Mouse (Mus musculus): Measurements from ENCODE around the gene Ung. TPM values are rescaled to one million over a fixed set of nuclear protein-coding genes. Genes with fewer than 3 reads are reported as not detected.

Ung gene
- polyA plus RNA-seq (2015; fragmentation: Nextera tagmentation; extraction: Ambion mirVana): 37.3 and 41.9 TPM in 2 replicates

DNA sequence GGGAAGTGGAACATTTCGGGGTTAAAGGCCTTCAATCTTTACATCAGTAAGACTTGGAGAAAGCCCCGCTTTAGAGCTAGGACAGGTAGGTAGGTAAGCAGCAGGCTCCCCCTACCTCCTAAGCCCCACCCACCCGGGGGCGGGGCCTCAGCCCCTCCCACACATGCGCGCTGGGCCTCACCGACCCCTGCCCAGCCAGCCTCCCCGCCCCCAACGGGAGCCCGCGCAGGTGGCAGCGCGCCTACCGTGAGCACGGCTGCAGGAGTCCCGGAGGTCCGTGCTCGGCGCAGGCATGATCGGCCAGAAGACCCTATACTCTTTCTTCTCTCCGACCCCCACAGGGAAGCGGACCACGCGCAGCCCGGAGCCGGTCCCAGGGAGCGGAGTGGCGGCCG, at the start of gene Ung:
Gene Ung (plus strand): TSS at position 176 of the 395 bp plus-strand sequence.
- peak within 1 kb of the TSS; percentile 97 for H3K4me2 ChIP-seq
- H3K9me3 ChIP-seq (replicated peaks): no peaks in the 10 kb centered on the region
- 2% methylated on average over 28 of the region's 29 CpGs for WGBS
- peak within 1 kb of the TSS; percentile 72 for H3K4me3 ChIP-seq
- peak; percentile 37 for ATAC-seq (replicated peaks; ENCODE audit: insufficient number of reproducible peaks, insufficient read depth, low FRiP score, low read depth)
- H3K9ac ChIP-seq: peak within 1 kb of the TSS; percentile 76
- H3K27ac ChIP-seq: peak within 1 kb of the TSS; percentile 91
- no peaks in the 10 kb centered on the region for H3K27me3 ChIP-seq
- H3K4me1 ChIP-seq (replicated peaks): peaks cover 48% of the 10 kb centered on the region
- H3K36me3 ChIP-seq: peaks cover 3% of the 10 kb centered on the region; the same call in 1 of the 2 replicates

DNA sequence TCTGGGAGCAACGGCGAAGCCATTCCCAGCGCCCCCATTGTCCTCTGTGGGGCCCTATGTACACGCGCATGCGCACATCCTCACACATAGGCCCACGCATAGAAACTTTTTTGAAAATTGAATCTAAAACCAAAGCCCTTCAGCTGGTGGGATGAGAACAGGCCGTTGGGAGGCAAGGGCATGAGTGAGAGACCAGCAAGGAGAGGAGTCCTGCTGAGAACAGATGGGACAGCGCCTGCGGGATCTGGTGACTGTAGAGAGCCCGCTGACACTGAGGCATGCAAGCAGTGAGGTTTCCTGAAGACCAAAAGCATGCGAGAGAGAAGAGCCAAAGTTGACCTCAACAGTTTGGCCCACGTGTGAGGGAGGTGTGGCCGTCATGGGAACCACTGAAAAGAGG, 44.7 kb upstream of the Ung start:
- H3K4me1 ChIP-seq (replicated peaks): no peaks in the 10 kb centered on the region
- no peak overlapping the region for H3K4me2 ChIP-seq
- H3K27ac ChIP-seq: no peak overlapping the region
- H3K9me3 ChIP-seq (replicated peaks): no peaks in the 10 kb centered on the region
- H3K27me3 ChIP-seq: peaks cover 3% of the 10 kb centered on the region; the same call in 1 of the 2 replicates
- WGBS: 58% methylated on average over 14 of the region's 14 CpGs
- no peak overlapping the region for H3K4me3 ChIP-seq
- no peak for ATAC-seq (replicated peaks; ENCODE audit: insufficient number of reproducible peaks, insufficient read depth, low FRiP score, low read depth)
- H3K9ac ChIP-seq: no peak overlapping the region
- no peaks in the 10 kb centered on the region for H3K36me3 ChIP-seq

DNA sequence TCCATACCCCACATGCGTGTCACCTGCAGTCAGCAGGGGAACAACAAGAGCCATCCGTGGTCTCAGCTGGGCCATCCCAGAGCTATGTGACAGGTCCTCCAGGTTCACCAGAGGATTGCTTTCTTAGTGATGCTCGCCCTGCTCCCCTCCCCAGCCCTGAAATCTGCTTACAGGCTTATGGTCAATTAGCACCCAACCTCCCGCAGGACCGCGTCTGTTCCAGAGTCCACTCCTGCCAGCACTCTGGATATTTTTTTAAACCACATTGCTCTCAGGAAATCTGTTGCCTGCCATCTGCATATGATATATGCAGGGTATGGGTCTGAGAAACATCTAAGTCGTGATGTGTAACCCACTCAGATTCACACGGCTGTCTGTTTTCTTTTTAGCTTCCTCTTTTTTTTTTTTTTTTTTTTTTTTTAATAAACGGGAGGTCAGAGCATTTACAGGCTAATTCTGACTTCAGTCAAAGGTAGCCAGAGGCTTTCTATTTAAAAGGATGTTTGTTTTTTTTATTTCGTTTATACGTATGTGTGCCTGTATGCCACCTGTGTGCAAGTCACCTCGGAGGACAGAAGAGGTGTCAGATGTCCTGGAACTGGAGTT, 42.2 kb upstream of the Ung start:
- peaks cover 4% of the 10 kb centered on the region; the same call in 1 of the 2 replicates for H3K4me1 ChIP-seq (replicated peaks)
- H3K9ac ChIP-seq: no peak overlapping the region
- H3K4me3 ChIP-seq: no peak overlapping the region
- peaks cover 15% of the 10 kb centered on the region for H3K27me3 ChIP-seq
- WGBS: 66% methylated on average over 12 of the region's 12 CpGs
- ATAC-seq (replicated peaks; ENCODE audit: insufficient number of reproducible peaks, insufficient read depth, low FRiP score, low read depth): no peak
- no peak overlapping the region for H3K4me2 ChIP-seq
- H3K9me3 ChIP-seq (replicated peaks): no peaks in the 10 kb centered on the region
- H3K36me3 ChIP-seq: no peaks in the 10 kb centered on the region
- no peak overlapping the region for H3K27ac ChIP-seq

DNA sequence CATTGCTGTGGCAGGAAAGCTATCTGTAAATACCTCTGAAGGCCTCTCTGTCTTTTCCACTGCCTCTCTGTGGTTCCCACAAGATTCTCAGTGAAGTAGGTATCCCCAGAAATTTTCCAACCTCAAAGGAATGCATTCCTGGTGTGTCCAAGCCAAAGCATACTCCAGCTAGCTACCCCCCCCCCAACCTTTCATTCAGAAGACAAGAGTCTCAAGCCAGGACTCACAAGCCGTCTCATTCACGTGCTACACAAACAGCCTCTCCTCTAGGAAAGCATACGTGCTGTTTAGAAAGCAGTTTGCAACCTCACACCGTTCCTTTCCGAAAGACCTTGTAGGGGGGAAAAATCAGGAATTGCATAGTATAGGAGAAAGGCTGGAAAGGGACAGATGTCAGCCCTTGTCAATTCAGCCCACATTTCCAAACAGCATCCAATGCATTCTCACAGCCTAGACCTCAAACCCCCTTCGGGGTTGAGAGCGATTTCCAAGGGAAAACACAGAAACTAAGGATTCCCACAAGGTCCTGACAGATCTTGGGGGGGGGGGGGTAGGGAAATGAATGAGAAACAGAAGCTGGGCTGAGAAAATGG, 39.7 kb upstream of the Ung start:
- no peak for ATAC-seq (replicated peaks; ENCODE audit: insufficient number of reproducible peaks, insufficient read depth, low FRiP score, low read depth)
- 29% methylated on average over 7 of the region's 7 CpGs for WGBS
- Histone ChIP-seq H3K36me3 (no peaks in the 10 kb centered on the region), H3K4me1 (replicated peaks) (peaks cover 4% of the 10 kb centered on the region; the same call in 1 of the 2 replicates), H3K4me2 (no peak overlapping the region), H3K27ac (no peak overlapping the region), H3K27me3 (peaks cover 15% of the 10 kb centered on the region), H3K9me3 (replicated peaks) (no peaks in the 10 kb centered on the region), H3K4me3 (no peak overlapping the region), H3K9ac (no peak overlapping the region)

DNA sequence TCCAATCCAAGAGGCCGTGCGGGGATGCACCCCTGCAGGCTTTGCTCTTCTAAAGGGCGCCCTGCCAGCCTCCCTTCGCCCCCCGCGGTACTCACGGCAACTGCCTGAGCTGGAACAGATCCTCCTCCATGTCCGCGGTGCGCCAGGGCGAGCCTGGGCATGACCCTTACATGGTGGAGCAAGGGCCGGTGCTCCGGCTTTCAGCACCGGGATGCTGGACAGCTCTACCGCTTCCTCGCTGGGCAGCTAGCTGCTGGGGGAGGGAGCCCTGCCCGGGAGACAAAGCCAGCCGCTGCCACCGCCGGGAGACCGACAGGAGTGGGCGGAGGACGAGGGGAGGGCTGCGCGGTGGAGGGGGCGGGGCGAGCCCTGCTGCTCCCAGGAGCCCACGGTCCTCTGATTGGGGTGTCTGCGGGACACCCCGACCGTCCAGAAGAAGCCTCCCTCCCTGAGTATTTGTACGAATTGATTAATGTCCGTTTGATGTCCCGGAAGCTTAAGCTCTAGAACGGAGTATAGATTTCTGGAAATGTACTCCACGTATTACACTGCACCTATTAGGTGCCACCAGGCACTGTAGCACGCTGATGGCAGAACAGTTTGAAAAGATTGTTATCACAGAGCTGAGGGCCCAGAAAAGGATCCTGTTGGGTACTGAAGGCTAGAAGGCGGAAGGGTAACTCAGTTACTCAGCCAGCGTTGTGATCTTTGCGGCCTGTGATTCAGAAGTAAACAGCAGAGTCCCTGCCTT, 39.0 kb upstream of the Ung start, which contains the start of gene Svop:
Gene Svop (minus strand): TSS at position 514 of the 751 bp plus-strand sequence.
- H3K27ac ChIP-seq: no peak within 1 kb of the TSS
- H3K4me2 ChIP-seq: peak within 1 kb of the TSS; percentile 56
- H3K4me1 ChIP-seq (replicated peaks): peaks cover 4% of the 10 kb centered on the region; the same call in 1 of the 2 replicates
- H3K9ac ChIP-seq: no peak within 1 kb of the TSS
- ATAC-seq (replicated peaks; ENCODE audit: insufficient number of reproducible peaks, insufficient read depth, low FRiP score, low read depth): no peak; the same call in 1 of the 2 replicates
- no peaks in the 10 kb centered on the region for H3K9me3 ChIP-seq (replicated peaks)
- 2% methylated on average over 40 of the region's 40 CpGs for WGBS
- H3K27me3 ChIP-seq: peaks cover 15% of the 10 kb centered on the region
- peak within 1 kb of the TSS; percentile 20; the same call in 1 of the 2 replicates for H3K4me3 ChIP-seq
- no peaks in the 10 kb centered on the region for H3K36me3 ChIP-seq

DNA sequence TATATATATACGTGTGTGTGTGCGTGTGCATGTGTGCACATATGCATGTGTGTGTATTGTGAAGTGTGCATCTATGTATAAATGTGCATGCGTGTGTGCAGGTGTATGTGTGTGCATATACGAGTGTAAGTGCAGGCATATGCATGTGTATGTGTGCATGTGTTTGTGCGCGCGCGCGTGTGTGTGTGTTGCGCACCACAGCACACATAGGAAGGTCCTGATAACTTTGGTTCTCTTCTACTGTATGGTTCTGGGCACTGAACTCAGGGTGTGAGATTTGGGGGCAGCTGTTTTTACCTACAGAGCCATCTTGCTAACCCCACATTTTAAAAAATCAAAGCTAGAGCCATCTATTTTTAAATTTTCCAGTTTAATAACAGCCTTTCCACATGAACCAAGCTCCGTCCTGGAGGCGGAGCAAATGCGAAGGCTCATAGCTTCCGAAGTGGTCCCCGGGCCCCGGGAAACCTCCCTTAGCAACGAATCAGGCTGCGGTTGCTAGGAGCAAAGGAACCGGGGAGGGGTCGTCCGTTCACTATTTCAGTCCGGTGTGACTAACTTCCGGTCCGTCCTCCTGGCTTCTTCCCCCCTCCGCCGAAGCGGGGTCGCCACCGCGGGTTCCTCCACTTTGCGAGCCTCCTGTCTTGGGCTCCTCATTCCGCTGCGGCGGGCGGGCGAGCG, 30.3 kb upstream of the Ung start:
- Histone ChIP-seq H3K27ac (peak overlapping the region; percentile 69), H3K9ac (peak overlapping the region; percentile 95), H3K4me3 (peak overlapping the region; percentile 94), H3K27me3 (no peaks in the 10 kb centered on the region), H3K4me2 (peak overlapping the region; percentile 95), H3K36me3 (peaks cover 6% of the 10 kb centered on the region; the same call in 1 of the 2 replicates), H3K9me3 (replicated peaks) (no peaks in the 10 kb centered on the region), H3K4me1 (replicated peaks) (peaks cover 14% of the 10 kb centered on the region)
- peak; percentile 88 for ATAC-seq (replicated peaks; ENCODE audit: insufficient number of reproducible peaks, insufficient read depth, low FRiP score, low read depth)
- WGBS: 9% methylated on average over 36 of the region's 37 CpGs

DNA sequence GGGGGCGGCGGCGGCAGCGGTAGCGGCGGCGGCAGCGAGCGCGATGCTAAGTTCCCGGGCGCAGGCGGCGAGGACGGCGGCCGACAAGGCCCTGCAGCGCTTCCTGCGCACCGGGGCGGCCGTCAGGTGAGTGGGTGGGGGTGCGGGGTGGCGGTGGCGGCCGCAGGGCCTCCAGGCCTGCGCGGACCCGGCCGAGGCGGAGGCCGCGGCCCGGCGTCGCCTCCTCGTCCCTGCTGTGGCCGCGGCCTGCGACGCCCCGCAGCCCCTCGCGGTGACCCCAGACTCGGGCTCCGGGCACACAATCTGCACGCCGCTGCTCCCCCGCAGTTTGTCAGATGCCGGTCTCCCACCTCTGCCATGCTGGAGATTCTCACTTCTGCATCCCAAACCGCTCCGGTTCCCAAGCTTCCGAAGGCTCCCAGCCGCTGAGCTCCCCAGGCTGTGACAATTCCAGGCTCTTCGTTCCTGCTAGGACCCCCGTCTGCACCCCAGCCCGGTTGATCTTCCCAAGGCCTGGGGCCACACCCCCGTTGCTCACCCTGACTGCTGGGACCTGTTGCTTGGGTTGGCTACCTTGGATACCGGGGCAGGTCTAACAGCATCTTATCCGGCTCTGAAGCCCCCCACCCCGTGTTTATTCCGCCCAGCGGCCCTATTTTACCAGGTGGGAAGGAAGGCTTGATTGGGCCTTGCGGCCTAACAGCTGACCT, 29.6 kb upstream of the Ung start:
- no peaks in the 10 kb centered on the region for H3K9me3 ChIP-seq (replicated peaks)
- peak overlapping the region; percentile 95 for H3K4me2 ChIP-seq
- H3K36me3 ChIP-seq: peaks cover 12% of the 10 kb centered on the region
- H3K27ac ChIP-seq: peak overlapping the region; percentile 69
- peak overlapping the region; percentile 94 for H3K4me3 ChIP-seq
- peak overlapping the region; percentile 95 for H3K9ac ChIP-seq
- no peaks in the 10 kb centered on the region for H3K27me3 ChIP-seq
- peaks cover 14% of the 10 kb centered on the region for H3K4me1 ChIP-seq (replicated peaks)
- 4% methylated on average over 33 of the region's 64 CpGs for WGBS
- peak; percentile 23; the same call in 1 of the 2 replicates for ATAC-seq (replicated peaks; ENCODE audit: insufficient number of reproducible peaks, insufficient read depth, low FRiP score, low read depth)

DNA sequence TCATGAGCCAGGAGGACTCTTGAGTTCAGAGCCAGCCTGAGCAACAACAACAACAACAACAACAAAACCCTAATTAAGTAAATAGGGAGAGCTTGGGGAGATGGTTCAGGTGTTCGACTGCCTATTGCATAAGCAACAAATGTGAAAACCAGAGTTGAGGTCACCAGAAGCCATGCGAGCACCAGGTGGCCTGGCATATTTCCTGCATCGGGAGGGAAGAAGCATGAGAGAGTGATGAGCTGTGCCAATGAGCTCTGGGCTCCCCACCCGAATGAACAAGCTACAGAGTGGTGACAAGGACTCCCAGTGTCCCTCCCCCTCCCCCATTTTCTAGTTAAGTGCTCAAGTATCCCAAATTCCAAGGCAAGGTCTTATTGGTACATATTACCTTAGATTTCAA, 28.3 kb upstream of the Ung start:
- no peak overlapping the region for H3K9ac ChIP-seq
- H3K4me1 ChIP-seq (replicated peaks): peaks cover 14% of the 10 kb centered on the region
- H3K27me3 ChIP-seq: no peaks in the 10 kb centered on the region
- no peaks in the 10 kb centered on the region for H3K9me3 ChIP-seq (replicated peaks)
- no peak overlapping the region for H3K27ac ChIP-seq
- no peak overlapping the region for H3K4me3 ChIP-seq
- H3K4me2 ChIP-seq: no peak overlapping the region
- peaks cover 25% of the 10 kb centered on the region for H3K36me3 ChIP-seq
- ATAC-seq (replicated peaks; ENCODE audit: insufficient number of reproducible peaks, insufficient read depth, low FRiP score, low read depth): no peak
- WGBS: 75% methylated on average over 4 of the region's 4 CpGs

DNA sequence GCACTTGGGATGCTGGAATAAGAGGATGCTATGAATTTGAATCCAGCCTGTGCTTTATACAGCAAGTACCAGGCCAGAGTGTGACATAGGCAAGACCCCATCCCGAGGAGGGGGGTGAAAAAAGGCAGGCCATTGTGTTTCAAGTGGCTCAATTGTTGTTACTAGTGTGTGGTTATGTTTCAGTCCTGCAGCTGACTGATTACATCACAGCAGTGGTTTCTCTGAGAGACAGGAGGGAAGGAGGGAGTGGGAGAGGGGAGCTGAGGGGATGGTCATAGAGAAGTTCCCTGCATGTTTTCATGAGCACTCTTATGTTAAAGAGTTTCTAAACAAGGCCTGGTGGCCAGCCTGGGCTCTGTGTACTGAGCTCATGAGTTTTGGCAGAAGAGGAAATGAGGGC, 27.4 kb upstream of the Ung start:
- H3K4me1 ChIP-seq (replicated peaks): peaks cover 14% of the 10 kb centered on the region
- no peak overlapping the region for H3K4me3 ChIP-seq
- H3K9ac ChIP-seq: no peak overlapping the region
- peaks cover 31% of the 10 kb centered on the region for H3K36me3 ChIP-seq
- H3K27ac ChIP-seq: no peak overlapping the region
- ATAC-seq (replicated peaks; ENCODE audit: insufficient number of reproducible peaks, insufficient read depth, low FRiP score, low read depth): no peak
- 53% methylated on average over 1 of the region's 1 CpGs for WGBS
- H3K9me3 ChIP-seq (replicated peaks): no peaks in the 10 kb centered on the region
- no peak overlapping the region for H3K4me2 ChIP-seq
- no peaks in the 10 kb centered on the region for H3K27me3 ChIP-seq

DNA sequence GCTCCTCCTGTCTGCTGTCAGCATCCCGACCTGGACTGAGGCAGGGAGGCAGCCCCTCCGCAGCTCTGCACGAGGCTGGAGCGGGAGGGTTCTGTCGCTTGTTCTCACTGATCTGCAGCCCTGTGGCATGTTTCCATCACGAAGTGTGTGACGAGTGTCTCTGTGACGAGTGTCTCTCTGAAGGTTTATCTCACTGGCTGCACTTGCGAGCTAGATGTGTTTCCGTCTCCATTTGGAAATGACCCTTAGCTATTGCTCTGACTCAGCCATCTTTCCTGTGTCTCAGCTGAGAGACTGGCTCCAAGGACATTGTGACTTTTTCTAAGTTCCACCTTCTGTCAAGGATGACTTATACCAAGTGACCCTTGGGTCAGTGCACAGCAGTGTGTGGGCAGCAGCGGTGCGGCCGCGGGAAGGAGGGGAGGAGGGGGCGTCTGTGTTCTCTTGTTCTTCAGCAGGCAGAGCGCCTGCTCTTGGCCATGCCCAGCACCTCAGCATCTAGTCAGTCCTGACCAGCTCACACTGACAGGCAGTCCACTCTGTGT, 23.7 kb upstream of the Ung start:
- peaks cover under 1% of the 10 kb centered on the region; the same call in 1 of the 2 replicates for H3K4me1 ChIP-seq (replicated peaks)
- H3K4me2 ChIP-seq: no peak overlapping the region
- no peak overlapping the region for H3K27ac ChIP-seq
- H3K36me3 ChIP-seq: peaks cover 68% of the 10 kb centered on the region
- no peak overlapping the region for H3K9ac ChIP-seq
- 72% methylated on average over 16 of the region's 16 CpGs for WGBS
- H3K4me3 ChIP-seq: no peak overlapping the region
- no peaks in the 10 kb centered on the region for H3K27me3 ChIP-seq
- ATAC-seq (replicated peaks; ENCODE audit: insufficient number of reproducible peaks, insufficient read depth, low FRiP score, low read depth): no peak
- no peaks in the 10 kb centered on the region for H3K9me3 ChIP-seq (replicated peaks)

Data from heart, embryonic 15.5 days (tissue).